Mouse (Mus musculus) embryonic fibroblast, embryonic 13.5 days (primary cell): ENCODE measurements around the gene 1700025G04Rik.

Source experiments
- CTCF ChIP-seq: IDR thresholded peaks from 2 replicates; pipeline ENCODE4 v1.5.1; 2011; ENCODE audit warnings: mild to moderate bottlenecking, control low read depth, low read length, moderate library complexity, borderline replicate concordance; ENCODE audit not compliant: insufficient read depth
- POLR2A ChIP-seq: IDR thresholded peaks from 2 replicates; pipeline ENCODE4 v1.6.1; 2011; ENCODE audit warnings: low read depth, mild to moderate bottlenecking, control low read depth, low read length, moderate library complexity

- no peak for TF ChIP-seq CTCF
- no peak for TF ChIP-seq POLR2A
Observed at GRCm38 (mm10) chr1:151863135-151863796, 226.7 kb downstream of the 1700025G04Rik start.
